Mouse (Mus musculus): ENCODE data around the gene Grap2. TPM values are rescaled to one million over a fixed set of nuclear protein-coding genes. Genes with fewer than 3 reads are reported as not detected.

Gene Grap2
- total RNA-seq, 2 experiments from 2014 or later = 3.6 to 7.3 TPM

DNA sequence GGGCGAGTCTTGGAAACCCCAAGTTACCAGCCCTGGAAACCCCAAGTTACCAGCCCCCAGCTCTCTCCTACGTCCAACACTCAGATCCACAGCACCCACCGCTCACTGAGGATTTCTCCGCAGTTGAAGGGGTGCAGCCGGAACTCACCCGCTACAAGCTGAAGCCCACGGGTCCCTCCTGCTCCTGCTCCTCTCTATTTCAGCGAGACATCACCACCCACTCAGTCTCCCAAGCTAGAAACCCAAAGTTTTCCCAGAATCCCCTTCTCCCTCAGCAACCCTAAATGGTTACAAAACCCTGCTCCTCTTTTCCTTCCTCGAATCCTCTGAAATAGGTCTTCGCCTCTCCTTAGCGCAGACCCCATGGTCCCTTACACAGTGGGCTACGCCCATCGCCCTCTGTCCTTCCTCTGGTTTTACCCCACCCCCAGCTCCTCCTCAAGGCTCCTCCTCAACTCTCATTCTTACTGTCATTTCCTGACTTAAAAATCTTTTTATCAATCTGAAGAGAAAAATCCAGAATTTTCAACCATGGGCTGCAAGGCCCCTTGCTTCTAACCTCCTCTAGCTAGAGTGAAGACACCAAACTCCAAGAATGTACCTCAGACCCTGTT is 60.0 kb downstream of the Grap2 start:
- no peak for ATAC-seq (ENCODE audit: poor library complexity, severe bottlenecking)

DNA sequence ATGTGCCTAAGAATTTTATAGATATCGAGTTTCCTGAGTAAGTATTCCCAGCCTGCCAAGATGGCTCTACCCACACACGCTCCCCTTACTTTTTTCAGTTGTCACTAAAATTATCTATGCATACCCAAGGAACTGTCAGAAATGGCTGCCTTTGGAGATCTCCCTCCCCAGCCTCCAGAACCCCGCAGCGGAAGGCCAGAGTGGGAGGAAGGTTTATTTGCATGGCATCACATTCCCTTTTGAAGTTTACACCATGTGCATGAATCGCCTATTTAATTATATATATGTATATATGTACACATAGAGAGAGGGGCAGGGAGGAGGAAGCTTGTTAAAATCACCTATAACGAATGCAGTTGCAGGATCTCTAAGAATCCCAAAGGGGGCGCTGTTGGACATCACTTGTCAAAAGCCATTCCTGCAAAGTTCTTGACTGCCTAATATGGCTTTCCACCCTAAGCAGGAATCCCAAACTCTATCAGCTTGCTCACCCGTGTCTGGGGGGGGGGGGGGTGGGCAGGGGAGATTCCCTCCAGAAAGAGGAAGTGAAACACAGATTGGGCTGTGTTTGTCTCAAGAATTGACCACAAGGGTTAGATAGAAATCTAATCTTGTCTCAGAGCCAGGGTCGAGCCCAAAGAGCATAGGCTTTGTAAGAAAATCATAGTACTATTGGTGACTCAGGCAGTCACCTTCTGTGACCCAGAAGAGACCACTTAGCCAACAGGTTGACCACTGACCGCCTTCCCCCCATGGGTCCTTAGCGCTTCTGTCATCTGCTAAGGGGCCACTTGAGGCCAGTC is 62.2 kb downstream of the Grap2 start:
- ATAC-seq (ENCODE audit: poor library complexity, severe bottlenecking) = peak; percentile 31

DNA sequence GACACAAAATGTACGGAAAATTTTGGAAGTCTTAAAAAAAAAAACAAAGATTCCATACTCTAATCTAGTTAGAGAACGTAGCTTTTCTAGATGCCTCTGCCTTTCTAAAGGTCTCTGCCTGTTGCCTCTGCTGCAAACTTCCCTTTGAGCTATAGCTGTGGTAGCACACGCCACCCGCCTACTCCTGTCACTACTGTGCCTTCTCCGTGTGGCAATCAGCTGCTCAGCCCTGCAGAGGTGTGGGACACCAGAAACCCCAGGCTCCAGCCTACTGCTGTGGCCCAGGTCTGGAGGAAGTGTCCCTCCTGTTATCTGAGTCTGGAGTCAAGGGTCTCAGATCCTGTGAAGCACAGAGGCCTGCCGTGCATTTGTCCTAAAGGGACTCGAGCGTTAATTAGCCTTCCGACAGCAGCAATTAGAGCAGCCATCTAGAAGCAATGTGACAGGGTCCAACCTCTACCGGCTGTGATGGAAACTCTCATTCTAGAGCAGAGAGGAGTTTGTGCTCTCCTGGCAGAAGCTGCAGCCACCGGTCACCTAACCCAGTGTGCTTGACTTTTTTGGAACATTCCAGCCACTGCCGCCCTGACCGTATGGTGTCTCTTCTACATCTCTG is 64.5 kb downstream of the Grap2 start:
- ATAC-seq (ENCODE audit: poor library complexity, severe bottlenecking) = peak; percentile 28

DNA sequence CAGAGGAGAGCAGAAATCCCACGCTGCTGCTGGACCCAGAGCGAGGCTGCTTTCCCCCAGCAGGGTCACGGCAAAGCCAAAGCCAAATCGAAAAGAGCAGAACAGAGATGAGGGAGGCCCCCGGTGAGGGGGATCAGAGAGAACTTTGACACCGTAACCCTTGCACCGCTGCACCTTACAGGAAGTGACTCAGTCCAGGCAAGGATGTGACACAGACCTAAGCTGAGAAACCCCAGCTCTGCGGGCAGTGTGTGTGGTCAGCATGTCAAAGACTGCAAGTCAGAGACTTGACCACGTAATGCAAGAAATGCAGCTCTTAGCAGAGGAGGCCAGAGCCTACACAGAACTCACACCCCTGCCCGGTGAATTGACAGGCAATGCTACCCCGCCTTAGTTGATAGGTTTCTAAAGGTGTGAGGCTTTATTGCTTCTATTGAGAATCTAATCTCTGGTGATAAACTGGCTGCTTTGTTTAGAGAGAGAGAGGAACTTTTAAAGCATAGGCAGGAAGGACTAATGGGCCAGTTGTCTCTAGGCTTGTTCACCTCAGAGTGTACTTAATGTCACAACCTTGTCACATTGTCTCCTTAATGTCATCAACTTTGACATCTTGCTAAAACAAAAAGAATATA is 66.8 kb downstream of the Grap2 start:
- ATAC-seq (ENCODE audit: poor library complexity, severe bottlenecking) = peak; percentile 87

- ATAC-seq (ENCODE audit: poor library complexity, severe bottlenecking) = no peak
These were observed 67.5 kb downstream of the Grap2 start for GRCm38 (mm10) chr15:80639874-80640273.

DNA sequence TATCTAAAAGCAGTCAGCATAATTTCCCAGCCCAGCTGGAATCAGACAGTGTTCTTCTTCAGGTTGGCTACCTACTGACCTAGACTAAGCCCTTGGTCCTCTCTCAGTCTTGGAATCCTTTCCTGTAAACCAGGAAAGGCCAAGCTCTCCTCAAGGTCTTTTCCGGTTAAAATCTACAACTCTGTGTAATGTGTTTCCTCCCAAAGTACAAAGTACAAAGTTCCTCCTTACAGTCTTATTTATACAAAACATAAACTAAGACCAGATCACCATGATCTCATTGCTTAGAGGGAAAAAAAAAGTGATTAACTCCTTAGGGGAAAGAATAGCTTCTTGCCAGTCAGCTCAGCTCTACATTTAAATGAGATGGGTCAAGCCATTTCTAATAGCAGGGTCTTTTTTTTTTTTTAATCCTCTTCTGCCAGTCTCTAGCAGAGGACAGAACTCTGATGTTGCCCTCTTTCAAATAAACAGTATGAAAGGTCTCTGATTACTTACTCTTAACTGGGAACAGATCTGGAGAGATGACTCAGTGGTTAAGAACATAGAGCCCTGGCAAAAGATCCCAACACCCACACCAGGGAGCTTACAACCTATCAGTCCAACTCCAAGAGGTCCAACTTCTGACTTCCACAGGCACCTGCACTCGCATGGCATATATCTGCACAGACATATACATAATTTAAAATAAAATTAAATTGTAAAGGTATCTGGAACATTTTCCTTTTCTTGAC is 69.5 kb downstream of the Grap2 start:
- no peak for ATAC-seq (ENCODE audit: poor library complexity, severe bottlenecking)

DNA sequence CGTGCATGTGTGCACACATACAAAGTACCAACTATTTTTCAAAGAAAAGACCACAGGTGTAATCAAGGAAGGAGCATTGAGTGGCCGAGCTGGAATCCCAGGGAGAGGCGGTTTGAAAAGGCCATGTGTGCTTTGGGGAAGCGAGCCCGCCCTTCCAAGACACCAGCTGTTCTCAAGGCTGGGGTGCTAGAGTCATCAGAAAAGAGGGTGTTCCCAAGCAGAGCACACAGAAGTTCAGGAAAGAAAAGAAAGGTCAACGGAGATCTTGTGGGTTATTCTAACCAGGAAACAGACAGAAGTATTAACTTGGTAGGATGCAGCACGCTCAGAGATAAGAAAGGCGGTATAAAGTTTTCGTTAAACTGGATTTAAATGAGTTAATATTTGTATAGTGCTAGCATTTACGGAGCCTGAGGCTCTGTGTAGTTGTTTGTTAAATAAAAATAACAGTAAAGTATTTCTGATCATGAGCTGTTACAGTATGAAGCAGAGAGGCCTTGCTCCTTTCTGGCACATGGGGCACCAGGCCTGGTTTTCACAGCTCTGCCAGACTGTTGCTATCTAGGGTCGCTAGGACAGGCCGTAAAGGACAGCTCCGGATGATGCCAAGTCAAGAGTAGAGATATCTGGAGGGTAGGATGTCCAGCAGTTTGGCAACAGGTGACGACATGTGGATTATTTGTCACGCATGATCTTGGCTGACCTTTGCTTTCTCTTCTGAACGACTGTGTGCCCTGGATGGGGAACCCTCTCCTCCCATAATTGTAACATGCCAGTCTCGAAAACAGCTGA is 72.8 kb downstream of the Grap2 start:
- ATAC-seq (ENCODE audit: poor library complexity, severe bottlenecking) = no peak

GRCm38 (mm10) chr15:80648977-80649606 is 76.7 kb downstream of the Grap2 start:
- ATAC-seq (ENCODE audit: poor library complexity, severe bottlenecking) = no peak

DNA sequence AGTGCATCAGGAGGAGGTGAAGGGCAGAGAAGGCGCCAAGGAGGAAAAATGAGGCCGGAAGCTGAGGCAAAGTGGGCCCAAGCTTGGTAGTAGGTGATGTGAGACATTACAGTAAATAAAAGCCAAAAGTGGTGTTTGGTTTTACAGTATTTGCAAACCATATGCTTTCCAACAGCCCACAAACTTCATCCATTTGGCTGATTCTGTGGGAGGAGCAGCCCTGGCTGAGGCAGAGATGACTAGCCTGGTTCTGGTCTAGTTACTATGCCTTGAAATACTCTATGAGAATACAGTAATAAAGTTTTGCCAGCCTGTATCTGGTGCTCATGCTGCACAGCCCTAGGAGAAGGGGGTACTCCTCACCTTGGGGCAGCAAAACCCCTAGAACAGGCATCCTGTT is 78.0 kb downstream of the Grap2 start:
- ATAC-seq (ENCODE audit: poor library complexity, severe bottlenecking) = no peak

DNA sequence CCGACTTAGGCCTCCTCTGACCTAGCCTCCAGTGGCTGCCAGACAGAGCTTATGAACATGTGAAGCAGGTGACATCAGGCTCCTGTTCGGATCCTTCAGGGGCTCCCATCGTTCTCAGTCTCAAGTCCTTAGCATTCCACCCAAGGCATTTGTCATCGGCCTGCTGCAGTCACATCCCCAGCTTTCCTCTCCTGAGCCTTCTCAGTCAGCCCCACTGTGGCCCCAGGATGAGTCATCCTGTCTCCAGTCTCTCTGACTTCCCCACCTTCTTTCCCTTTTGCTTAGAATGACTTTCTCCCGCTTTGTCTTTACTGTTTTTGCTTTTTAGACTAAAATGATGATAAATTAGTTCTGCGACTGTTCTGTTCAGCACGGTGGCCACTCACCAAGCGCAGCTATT is 81.5 kb downstream of the Grap2 start:
- no peak for ATAC-seq (ENCODE audit: poor library complexity, severe bottlenecking)

- ATAC-seq (ENCODE audit: poor library complexity, severe bottlenecking) = no peak
These were observed 86.5 kb downstream of the Grap2 start for GRCm38 (mm10) chr15:80658815-80659471.

DNA sequence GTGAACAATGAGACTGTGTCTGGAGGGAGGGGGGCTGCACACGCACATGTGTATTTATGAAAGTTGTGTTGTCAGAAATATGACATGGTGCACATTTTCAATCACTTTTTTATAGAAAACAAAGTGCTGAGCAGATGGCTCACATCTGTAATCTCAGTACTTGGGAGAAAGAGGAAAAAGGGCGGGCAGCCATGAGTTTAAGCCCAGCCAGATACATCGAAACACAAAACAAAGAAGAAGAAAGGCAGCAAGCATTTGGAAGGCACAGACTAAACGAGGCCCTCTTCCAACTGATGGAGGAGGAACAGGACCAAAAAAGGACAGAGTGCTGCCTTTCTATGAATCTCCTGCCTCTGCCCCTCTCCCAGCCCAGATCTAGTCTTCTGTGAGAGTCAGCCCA is 88.6 kb downstream of the Grap2 start:
- ATAC-seq (ENCODE audit: poor library complexity, severe bottlenecking) = no peak

- ATAC-seq (ENCODE audit: poor library complexity, severe bottlenecking) = no peak
These were observed 92.0 kb downstream of the Grap2 start for GRCm38 (mm10) chr15:80664444-80664843.

- ATAC-seq (ENCODE audit: poor library complexity, severe bottlenecking) = peak; percentile 91
These were observed 99.2 kb downstream of the Grap2 start, which contains the start of gene Fam83f for GRCm38 (mm10) chr15:80671295-80672252. Gene Fam83f (plus strand): TSS chr15:80671847.

DNA sequence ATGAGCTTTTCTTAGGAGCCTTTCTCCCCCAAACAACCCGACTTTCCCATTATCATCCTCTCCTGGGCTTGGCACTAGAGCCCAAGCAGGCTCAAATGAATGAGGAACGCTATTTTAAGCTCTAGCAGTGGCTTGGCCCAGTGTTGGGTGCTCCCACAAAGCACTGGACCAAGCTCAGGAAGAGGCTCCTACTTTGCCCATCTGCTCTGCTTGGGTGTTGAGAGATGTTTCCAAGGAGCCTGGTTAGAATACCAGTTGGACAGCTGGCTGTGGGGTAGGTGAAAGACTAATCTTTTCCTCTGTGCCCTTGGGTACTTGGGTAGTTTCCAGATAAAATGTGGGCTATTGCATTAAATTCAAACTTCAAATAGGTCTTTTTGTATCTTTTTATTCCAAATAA is 100.4 kb downstream of the Grap2 start:
- ATAC-seq (ENCODE audit: poor library complexity, severe bottlenecking) = no peak

DNA sequence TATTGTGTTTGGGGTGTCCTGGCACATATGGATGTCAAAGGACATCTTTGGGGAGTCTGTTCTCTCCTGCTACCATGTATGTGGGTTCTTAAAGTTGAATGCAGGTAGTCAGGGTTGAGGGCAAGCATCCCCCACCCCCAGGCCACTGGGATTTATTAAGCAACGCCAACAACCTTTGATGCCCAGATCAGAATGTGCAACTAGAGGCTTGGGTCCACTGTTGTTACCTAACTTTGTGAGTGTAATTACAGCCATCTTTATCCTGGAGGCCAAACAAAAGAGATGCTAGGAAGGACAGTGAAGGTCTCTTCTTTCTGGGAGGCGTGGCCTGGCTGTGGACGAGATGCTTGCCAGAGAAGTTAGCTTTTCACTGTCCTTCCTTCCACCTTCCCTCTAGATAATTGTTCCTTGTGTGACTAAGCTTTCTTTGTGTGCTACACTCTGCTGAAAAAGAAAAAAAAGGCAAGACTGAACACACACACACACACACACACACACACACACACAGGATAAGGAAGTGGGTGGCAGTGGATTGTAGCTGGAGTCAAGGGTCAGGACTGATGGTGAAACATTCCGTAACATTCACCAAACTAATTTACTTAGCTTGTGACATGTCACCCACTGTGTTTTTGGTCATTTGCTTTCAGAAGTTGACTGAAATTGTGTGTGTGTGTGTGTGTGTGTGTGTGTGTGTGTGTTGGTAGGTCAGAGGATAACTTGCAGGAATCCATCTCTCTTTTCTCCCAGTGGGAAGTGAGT is 101.1 kb downstream of the Grap2 start:
- peak; percentile 45 for ATAC-seq (ENCODE audit: poor library complexity, severe bottlenecking)

DNA sequence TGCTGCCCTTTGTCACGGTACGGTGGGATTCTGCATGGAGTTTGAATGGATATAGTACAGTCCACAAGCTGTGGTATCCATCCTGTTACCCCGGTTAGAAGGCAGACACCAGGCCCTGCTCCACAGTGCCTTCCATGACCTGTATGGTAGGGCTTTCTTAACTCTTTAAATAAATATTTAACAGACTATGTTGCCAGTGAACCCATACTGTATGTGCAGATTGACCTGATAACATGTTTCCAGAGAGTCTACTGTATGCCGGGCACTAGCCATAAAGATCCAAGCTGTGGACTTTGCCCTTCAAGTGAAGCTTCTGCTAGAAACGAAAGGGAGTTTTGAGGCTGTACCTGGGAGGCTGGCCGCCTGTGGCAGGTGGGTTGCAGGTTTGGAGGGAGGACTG is 102.3 kb downstream of the Grap2 start:
- ATAC-seq (ENCODE audit: poor library complexity, severe bottlenecking) = no peak

Data from megakaryocyte, adult 5-6 weeks (primary cell).